Mouse (Mus musculus) urinary bladder, postnatal 4 days (tissue): ENCODE results near the gene Cep72.
"Not testable (repeated sequence)": the region's sequence is repeated elsewhere in the genome, so short reads cannot be mapped to it uniquely, and the experiment has no call there.

Experiments
- DNase-seq, 2 experiments: peaks; one replicate each; pipeline ENCODE4 v3.0.0; 2021 to 2022; ENCODE audit warnings: low spot score in 2 of 2

The Cep72 gene

DNA sequence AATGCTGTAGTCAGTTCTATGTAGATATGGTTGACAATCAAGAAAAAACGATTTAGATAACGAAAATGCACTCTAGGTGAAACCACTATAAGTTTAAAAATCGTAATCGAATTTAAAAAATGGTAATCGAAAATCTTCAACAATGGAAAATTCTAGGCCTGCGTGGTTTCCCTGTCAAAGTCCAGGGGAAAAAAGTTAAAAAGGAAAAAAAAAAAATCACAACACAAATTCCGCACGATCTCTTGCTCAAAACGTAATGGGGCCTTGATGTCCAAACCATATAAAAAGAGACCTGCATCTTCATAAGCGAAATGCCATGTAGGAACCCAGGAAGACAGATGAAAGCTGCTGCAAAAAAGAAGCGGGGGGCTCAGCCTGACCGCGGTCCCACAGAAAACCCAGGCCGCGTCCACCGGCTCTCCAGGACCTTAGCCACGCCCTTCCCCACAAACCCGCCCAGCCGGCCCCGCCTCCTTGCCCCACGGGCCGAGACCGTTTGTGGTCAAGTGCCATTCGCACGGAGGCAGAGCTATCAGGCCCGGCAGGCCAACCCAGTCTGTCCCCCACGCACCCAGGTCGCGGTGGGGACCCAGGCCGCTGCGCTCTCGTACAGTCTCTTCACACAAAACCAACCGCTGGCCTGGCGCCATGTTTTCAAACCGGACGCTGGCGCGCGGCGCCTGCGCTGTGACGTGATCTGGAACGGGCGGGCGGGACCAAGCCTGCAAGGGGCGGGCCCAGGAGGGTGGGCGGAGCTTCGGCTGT is at the start of gene Cep72:
TSS of gene Cep72 (minus strand) at position 687 of the 765 bp plus-strand sequence.
- peak; percentile 88 to 95 for DNase-seq

DNA sequence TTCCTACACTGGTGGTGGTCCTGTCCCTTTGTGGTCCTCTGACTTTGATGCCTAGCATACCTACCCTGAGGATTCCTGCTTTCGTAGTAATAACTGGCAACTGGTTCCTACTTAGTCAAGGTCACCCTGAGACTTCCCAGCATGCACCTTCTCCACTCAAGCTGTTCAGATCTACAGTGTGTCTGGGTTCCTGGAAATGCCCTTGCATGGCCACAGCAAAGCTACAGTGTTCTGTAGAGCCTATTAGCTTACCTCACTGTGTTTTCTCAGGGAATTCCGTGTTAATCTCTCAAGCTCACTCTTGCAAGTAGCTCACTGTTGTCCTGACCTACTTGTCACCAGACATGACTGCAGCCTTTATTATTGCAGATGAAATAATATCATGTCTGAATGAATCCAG is 45.3 kb upstream of the Cep72 start:
- no peak for DNase-seq

DNA sequence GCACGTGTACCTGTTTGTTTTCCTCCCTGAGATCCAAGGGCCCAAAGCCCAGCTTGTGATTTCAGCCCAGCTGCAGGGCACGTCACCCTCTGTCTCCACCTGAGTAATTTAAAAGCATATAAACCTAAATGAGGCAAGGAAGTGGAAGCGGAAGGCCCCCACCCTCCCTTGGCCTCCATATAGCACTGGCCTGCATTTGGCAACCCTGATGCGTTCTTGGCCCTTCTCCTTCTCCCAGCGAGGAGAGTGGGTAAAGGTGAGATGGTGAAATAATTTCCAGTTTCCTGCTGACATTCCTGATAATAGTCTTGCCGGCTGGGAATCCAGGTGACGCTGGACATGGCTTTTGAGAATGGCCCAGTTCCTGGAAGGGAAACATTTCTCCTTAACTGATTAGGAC is 42.3 kb upstream of the Cep72 start:
- DNase-seq = no peak

DNA sequence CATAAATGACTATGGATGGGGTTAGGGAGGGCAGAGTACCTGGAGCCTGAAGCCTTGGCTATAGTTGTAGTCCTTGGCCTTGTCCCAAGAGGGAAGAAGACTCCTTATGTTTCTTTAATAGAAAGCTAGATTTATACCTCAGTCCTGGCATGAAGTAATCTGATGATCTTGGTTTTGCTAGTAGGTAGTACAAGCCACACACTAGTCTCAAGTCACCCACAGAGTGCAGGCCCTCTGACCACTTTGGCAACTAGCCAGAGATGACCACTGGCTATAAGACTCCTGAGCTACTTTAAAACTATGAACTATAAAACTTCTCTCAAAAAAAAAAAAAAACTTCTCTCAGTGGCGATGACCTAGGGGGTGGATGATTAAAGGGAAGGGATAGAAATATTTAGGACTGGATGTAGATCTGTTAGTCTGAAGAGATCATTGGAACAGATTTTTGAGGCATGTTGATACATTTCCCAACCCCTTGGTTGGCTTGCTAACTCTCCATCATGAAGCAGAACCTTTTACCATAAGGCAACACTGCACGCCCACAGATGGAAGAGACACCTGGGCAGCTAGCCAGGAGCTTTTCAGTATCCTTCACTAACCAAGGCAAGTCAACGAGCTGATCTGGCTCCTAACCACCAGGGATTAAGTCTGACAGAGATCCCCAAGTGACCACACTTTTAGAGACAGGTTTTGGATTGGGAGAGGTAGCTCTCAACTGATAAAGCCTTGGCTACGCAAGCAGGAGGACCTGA is 40.9 kb upstream of the Cep72 start:
- DNase-seq = no peak

DNA sequence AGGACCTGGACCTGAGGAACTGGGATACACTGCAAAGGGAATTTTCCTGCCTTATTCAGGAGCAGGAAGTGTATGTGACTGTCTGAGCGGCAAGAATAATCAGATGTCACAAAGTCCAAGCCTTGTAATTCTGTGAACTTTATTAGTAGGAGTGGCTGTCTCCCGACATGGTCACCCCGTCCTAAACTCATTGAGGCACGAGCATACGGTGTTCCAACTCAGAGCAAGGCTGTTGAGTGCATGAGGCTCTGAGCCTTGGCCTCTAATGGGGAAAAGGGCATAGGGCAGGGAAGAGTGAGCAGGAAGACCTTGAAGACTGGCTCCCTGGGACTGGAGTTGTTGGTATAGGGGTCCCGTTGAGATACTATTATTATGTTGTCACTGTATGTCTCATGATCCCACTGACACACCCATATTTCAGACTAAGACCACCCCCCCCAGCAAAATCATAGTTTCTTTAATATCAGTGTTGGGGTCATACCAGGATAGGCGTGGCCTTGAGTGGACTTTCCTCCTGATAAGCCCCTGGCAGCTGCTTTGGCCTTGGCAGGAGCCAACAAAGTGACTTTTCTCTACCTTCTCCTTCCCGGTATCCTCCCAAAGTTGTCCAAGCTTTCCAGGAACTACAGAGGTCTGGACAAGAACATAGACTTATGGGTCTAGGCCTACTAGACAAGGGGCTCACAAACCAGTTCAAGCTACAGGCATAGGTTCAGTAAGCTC is 40.2 kb upstream of the Cep72 start:
- no peak for DNase-seq

DNA sequence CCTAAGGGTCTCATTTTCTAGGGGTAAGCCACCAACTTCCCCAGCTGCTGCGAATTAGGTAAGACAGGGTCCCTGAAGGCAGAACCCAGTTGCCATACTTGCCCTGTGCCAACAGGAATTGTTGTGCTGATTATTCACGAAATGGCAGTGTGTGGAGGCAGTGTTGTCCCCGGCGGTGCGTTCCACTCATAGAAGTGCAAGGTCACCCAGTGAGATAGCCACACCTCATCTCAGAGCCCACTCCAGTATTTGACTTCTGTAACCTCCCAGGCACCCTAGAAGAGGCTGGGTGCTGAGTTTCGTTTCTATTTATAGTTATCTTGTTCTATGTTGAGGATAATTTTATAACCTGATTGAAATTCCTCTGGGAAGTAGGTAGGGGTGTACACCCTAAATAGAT is 36.8 kb upstream of the Cep72 start:
- DNase-seq = no peak

DNA sequence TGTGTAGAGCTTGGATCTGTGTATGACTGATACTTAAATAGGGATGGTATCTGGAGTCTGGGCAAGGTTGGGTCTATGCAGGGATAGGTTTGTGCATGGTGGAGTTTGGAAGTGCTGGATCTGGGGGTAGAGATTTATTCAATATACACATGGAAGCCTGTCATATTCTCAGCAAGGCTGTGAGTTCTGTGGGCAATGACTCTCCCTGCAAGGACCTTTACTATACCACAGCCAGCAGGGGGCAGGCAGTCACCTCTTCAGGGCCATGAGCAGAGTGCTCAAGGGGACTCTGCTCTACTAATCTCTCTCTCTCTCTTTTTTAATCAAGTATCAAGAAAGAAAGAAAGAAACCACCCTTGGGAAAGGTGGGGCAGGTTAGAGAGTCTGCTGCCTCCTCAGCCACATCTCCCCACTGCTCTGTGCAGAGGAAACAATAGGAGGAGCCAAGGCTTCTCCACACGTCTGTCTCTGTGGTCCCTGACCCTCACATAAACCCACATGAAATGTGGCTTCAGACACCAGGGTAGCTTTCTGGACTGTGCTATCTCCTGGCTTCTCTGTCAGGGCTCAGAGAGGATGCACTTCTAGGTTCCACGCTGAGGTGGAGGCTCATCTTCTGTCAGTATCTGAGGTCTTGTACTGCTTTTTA is 34.7 kb upstream of the Cep72 start:
- DNase-seq = peak; percentile 52 to 70

DNA sequence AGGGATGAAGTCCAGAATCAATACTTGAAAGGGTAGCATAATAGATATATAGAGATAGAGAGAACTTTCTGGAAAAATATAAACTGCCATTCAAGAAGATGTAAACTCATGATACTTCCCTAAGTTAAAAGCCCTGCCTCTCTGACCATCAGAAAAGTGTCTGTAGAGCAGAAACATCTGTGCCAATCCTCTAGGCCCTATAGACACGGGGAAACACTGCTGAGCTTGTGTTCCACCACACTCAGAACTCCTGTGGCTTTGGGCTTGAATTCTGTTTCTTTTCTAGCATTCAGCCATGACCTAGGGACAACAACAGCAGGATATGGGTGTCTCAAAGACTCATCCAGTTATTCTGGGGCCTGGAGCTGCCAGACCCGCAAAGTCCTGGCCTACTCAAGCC is 33.8 kb upstream of the Cep72 start:
- DNase-seq = no peak

DNA sequence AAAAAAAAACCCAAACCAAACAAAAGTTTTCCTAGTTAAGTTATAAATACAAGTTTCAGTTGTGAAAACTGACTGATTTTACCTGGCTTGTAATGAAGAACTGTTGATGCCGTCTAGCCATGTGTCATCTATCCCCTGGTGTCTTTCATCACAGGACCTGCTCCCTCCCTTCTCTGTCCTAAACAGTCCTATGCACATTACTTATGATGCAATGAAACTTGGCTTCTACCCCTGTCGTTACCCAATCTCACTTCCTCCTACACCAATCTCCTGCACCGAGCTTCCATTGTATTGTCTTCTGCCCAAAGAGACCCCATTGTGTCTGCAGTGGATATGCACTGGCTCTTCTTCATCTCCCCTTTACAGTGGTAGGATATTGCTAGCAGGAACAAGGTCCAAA is 28.2 kb upstream of the Cep72 start:
- no peak for DNase-seq

DNA sequence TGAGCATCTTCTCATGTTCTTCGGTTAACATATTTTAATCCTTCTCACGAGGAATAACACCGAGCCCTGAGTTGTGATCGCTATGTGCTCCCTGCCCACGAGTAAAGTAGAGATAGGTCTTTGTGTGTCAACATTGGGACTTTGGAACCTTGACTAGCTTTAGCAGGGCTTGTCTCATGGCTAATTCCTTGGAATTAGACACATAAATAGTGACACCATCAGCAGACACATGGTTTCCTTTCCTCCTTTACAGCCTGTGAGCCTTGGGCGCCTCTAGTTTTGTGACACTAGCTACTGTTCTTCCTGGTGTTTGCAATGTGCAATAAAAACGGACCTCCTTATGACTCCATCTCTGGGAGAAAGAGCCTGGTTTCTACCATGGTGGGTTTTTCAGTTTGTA is 11.3 kb upstream of the Cep72 start:
- DNase-seq = no peak

DNA sequence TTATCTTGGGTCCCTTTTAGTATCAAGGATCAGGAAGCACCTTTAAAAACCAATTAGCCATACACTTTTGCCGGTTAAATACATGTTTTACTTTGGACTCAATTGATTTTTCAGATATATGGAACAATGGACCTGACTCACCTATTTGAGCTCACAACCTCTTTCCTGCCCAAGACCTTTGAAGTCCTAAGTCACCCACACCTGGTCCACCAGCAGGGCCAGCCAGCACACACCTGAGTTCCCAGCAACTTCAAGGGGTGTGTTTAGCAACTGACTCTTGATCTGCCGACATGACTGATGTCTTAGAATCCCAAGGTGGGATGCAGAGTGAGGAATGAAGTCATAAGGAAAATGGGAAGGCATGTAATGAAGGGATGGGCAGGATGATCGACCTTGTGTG is 9.6 kb upstream of the Cep72 start:
- no peak for DNase-seq

DNA sequence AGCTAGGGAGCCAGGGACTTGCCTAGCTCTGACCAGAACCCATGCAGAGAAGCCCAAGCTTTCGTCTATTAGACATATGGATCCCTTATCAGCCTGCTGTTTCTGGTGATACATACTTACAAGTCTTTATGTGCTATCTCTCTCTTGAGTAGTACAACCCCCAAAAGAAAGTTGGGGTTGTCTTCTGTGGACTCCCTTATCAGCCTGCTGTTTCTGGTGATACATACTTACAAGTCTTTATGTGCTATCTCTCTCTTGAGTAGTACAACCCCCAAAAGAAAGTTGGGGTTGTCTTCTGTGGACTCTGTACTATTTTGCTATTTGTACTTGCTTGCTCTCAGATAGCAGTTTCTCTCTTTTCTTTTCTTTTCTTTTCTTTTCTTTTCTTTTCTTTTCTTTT is 9.1 kb upstream of the Cep72 start:
- DNase-seq = not testable (repeated sequence)

DNA sequence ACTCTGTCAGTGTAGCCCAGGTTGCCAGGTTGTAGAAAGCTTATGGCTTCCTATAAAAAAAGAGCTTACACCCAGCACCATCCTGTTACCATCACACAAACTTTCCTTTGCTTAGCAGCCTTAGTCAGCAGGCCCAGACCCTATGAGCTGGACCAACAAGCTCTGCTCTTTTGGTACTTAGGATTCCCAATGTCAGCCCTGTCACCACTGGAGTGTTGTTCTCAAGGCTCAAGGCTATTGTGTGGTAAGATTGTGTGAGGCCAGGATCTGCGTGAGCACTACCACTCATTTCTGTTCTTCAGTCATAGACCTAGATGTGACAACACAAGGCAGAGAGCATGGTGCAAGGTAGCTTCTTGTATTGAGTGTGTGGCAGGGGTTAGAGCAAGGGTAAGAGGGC is 4.5 kb upstream of the Cep72 start:
- no peak for DNase-seq

DNA sequence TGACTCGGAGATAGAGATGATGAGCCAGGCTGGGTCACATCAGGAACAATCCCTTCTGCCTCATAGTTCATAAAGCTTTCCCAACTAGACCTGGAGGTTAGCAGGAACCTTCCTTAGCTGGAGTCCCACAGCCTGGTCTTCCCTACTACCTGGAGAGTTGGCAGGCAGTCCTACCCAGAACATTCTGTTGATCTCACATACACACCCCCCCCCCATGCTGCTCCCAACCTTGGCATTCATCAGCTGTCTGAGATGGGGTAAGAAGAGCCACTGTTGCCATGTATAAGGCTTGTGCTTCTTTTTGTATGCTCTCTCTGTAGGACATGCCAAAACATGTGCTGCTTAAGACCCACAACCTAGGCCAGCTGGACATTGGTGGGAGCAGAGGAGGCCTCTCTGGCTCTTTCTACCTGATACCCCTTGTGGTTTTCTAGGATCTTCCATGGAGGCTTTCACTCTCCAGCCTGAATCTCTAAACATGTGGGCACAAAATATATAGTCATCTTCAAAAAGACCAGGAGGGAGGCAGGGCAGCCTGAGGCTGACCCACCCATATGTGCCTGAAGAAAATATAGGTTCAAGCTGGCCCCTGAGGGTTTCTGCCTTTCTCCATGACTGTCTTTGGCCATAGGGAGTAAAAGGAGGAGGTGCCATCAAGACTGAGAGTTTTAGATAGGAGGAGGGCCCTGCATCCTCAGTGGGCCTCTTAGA is 1.4 kb upstream of the Cep72 start:
- DNase-seq = no peak

DNA sequence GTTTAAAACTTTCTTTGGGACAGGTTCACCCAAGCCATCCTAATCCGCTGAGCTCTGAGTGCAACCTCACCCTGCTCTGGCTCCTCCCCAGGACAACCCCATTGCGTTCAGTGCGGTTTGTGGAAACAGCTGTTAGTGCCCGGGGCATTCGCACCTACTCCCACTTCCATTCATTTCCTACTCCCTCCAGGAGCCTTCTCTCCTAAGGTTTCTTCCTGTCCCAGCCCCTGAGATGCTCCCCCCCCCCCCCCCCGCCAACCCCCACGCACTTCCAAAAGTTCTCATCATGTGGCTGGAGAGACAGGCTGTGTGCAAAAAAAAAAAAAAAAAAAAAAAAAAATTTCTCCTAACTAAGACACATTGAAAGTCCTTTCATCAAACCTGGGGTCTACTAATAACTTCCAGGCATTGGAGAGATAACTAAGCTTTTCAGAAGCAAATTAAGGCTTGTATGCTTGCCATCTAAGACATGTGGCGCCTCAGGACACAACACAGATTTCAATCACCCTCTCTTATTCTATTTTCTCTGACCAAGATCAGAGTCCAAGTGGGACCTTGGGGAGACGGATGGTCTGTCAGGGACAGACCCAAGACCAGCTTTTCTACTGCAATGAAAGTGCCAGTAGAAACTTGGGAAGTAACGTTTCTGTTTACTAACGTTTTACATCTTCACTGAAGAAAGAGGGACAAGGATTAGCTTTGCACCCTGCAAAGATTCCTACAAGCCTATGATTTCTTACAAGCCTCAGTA is 454 bp upstream of the Cep72 start:
- no peak for DNase-seq

DNA sequence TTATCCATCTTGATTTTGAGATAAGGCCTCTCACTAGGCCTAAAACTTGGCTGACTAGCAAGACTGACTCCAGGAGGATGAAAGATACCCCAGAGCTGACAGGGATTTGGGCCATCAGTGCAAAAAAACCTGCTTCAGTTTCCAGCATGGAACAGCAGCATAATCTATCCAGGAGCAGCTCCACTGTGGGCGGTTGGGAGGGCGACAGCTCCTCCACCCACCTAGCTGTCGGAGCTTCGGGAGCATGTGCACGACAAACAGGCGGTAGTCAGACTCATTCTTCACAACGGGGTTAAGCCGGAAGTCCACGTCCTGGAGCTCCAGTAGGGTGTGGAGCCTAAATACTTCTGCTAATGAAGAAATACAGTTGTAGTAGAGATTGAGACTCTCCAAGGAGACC is 4.0 kb downstream of the Cep72 start:
- DNase-seq = no peak

DNA sequence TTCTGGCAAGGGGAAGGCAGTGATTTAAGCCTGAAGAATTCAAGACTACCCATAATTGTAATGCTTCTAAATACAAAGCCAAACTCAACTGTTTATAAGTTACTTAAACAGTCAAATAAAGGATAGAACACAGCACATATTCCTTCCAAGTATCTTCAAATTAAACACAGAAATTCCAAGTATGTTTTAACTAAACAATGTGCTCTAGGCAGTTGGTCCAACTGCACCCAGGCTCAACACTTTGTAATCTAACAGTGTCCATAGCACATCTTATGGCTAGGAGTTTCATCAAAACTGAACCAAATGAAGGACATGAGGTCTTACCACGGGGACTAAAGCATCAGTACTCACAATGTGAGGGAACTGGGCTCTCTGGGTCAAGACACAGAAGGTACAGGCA is 5.9 kb downstream of the Cep72 start:
- DNase-seq = no peak

DNA sequence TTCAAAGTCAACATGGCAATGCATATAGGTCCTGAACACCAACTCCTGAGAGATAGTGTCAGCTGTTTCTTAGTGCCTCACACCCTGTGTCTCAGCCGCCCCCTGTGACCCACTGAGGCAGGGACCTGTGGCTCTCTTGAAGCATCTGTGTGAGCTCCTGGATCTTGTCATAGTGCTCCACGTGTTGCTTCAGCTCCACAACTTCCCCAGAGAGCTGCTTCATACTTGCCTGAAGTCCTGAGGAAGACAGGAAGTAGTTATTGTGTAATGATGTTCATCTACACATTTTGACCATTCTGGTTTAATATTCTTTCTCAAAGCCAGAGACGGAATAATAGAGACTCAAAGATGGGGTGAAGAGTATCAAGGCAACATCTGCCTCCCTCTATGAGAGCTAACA is 22.2 kb downstream of the Cep72 start:
- DNase-seq = no peak

DNA sequence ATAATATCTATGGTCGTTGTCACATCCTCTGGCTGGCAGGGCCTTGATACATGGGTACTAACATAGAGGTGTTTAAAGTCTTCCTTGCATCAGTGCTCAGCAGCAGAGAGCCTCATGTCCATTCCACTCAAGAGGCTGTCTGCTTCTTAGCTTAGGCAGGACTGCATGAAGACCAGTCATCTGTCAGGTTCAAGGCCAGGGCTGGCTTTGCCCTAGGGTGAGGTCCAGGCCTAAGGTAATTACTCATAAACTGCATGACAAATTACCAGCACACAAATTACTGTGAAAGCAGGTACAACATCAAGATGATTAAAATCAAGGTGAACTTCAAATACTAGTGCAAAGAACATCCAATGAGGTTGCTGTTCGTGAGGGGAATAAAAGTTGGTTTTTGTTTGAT is 26.3 kb downstream of the Cep72 start:
- DNase-seq = no peak

DNA sequence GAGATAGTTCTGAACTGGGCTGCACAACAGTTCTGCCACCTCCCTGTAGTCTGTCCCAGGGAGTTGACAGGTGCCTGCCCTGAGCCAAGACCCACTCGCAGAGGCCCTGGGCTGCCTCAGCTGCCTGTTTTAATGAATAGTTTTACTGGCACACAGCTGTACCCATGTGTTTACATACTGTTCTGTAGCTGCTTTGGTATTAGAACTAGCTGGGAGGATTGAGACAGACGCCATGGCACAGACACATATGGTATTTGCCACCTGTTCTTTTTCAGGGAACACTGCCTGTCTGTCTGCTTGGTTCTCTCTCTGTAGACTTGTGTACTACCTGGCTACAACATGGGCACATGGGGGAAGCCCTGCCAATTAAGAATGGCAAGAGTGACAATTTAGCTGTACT is 27.3 kb downstream of the Cep72 start:
- no peak for DNase-seq

DNA sequence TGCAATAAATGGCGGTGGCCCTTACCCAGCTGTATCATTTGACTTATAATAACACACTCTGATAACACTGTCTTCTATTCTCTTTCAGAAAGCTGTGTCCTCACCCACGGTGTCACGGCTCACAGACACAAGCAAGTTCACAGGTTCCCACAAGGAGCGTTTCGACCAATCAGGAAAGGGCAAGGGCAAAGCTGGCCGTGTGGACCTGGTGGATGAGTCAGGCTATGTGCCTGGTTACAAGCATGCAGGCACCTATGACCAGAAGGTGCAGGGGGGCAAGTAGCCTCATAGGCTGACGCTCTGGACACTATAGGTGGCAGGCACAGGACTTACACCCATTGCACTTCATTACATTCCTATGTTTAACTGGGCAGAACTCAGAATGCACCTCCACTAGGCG is 31.0 kb downstream of the Cep72 start:
- DNase-seq = no peak
